Mouse (Mus musculus): ENCODE results near the gene Herc2. TPM values are rescaled to one million over a fixed set of nuclear protein-coding genes. Genes with fewer than 3 reads are reported as not detected.

Gene Herc2
- total and polyA plus RNA-seq, 2 experiments from 2014 or later, result 41.8 to 89.2 TPM

DNA sequence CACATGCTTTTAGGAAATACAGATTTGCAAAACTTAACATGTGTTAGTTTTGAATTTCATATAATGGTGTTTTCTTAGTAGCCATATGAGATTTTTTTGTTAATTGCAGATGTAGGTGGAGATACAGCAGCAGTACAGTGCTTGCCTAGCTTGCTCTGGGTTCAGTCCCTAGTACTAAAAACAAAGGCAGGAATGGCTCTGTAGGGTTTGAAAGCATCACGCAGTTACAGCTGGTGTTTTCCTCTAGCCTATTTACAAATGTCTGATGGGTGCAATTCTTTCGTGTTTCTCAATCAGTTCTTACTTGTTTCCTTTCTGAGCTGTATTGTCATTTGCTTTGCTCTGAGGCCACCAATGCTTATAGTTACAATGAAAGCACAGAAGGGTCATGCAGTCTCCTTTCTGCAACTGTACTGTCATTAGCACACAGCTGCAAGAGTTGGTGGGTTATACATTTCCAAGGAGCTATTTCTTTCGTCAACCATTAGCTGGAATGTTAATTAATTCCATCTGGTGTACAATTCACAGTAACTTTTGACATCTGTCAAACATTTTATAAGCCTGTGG is 208.0 kb downstream of the Herc2 start:
- H3K9ac ChIP-seq (replicated peaks; ENCODE audit: low read length), result no peak overlapping the region
- DNase-seq (ENCODE audit: low spot score) (no peak), ATAC-seq (no peak)
- H3K27me3 ChIP-seq (ENCODE audit: insufficient read depth, low read length), result no peaks in the 10 kb centered on the region
- WGBS, result 73% methylated on average over 3 of the region's 3 CpGs
- H3K4me3 ChIP-seq (ENCODE audit: low read length), result no peak overlapping the region
- H3K9me3 ChIP-seq (ENCODE audit: low read length), result no peaks in the 10 kb centered on the region
- H3K4me1 ChIP-seq (ENCODE audit: insufficient read depth, low read length), result no peaks in the 10 kb centered on the region
- no peaks in the 10 kb centered on the region for H3K36me3 ChIP-seq (ENCODE audit: insufficient read depth, low read length)
- no peak overlapping the region for H3K27ac ChIP-seq
- TF ChIP-seq CTCF (IDR thresholded peaks at IDR 0.05; ENCODE audit: low read depth), result no peak
- no peak overlapping the region for H3K4me2 ChIP-seq (ENCODE audit: low read depth, low read length)

DNA sequence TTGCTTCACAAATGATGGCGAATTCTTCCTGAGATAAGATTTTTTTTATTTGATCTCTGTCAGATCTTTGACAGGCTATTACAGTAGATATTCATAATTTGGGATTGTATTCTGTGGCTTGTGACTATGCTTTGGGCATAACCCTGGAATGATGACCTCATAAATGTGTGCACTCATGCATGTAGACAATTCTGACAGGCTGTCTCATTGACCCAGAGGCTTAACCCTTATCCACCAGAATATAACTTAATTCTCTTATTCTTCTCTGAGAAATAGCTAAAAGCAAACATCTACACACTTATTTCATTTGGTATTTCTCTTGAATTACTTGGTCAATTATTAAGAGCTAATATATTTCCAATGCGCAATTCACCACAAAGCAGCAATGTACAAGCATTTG is 227.5 kb downstream of the Herc2 start:
- Histone ChIP-seq H3K4me3 (ENCODE audit: low read length) (no peak overlapping the region), H3K9me3 (ENCODE audit: low read length) (no peaks in the 10 kb centered on the region), H3K9ac (replicated peaks; ENCODE audit: low read length) (no peak overlapping the region), H3K4me1 (ENCODE audit: insufficient read depth, low read length) (no peaks in the 10 kb centered on the region), H3K36me3 (ENCODE audit: insufficient read depth, low read length) (no peaks in the 10 kb centered on the region), H3K4me2 (ENCODE audit: low read depth, low read length) (no peak overlapping the region), H3K27ac (no peak overlapping the region), H3K27me3 (ENCODE audit: insufficient read depth, low read length) (no peaks in the 10 kb centered on the region)
- no peak for DNase-seq (ENCODE audit: low spot score)
- 89% methylated on average over 2 of the region's 2 CpGs for WGBS
- no peak for ATAC-seq
- TF ChIP-seq CTCF (IDR thresholded peaks at IDR 0.05; ENCODE audit: low read depth), result no peak

Other genes starting within 250 kb of the Herc2 start
- 44.1 and 48.5 TPM in 2 replicates for gene Cyfip1, start 208.5 kb upstream of the Herc2 start, total RNA-seq (2014; rRNA removed)
- gene Cyfip1, start 208.5 kb upstream of the Herc2 start, polyA plus RNA-seq (2015; fragmentation: Nextera tagmentation; extraction: Ambion mirVana), result 41.5 and 47.2 TPM in 2 replicates
- gene Nipa2, start 87.7 kb upstream of the Herc2 start, total RNA-seq (2014; rRNA removed), result 26.1 and 29.4 TPM in 2 replicates
- 37.3 and 38.9 TPM in 2 replicates for gene Nipa2, start 87.7 kb upstream of the Herc2 start, polyA plus RNA-seq (2015; fragmentation: Nextera tagmentation; extraction: Ambion mirVana)
- gene Nipa1, start 30.2 kb upstream of the Herc2 start, total RNA-seq (2014; rRNA removed), result 43.5 and 48.0 TPM in 2 replicates
- 30.7 and 31.4 TPM in 2 replicates for gene Nipa1, start 30.2 kb upstream of the Herc2 start, polyA plus RNA-seq (2015; fragmentation: Nextera tagmentation; extraction: Ambion mirVana)
- gene Oca2, start 189.6 kb downstream of the Herc2 start, total RNA-seq (2014; rRNA removed), result 0.43 and 1.2 TPM in 2 replicates
- 1.5 and 1.8 TPM in 2 replicates for gene Oca2, start 189.6 kb downstream of the Herc2 start, polyA plus RNA-seq (2015; fragmentation: Nextera tagmentation; extraction: Ambion mirVana)